9 mouse cellular contexts compared by ENCODE assay signal in genomic region chr3:55423640-55424397, GRCm38 (mm10). TPM values are rescaled to one million over a fixed set of nuclear protein-coding genes. Genes with fewer than 3 reads are reported as not detected.
DNase-seq lines count a peak whose midpoint lies in the region; ATAC-seq and TF ChIP-seq lines count a peak whose summit lies in the region.
"Had no signal": no experiment of that assay in that cellular context is flagged by ENCODE, and none has a peak within 500 bp of the region (broad histone marks: within the 10 kb centered on the region; RNA-seq: fewer than 3 reads in every experiment).

No protein-coding gene starts in this region.

- no peak overlapping the region for H3K9ac ChIP-seq in kidney, embryonic 15.5 days
- no peak overlapping the region for H3K9ac ChIP-seq in forebrain, embryonic 12.5 days

- ATAC-seq in kidney, embryonic 15.5 days (replicated peaks; ENCODE audit: low FRiP score) = no peak
- ATAC-seq in forebrain, embryonic 12.5 days (ENCODE audit: low FRiP score) = peak; percentile 92

- no peak for TF ChIP-seq POLR2A in thymus, adult 2 months (IDR thresholded peaks at IDR 0.05; ENCODE audit: control insufficient read depth, extremely low read depth, insufficient read depth, low read length, poor library complexity)

- TF ChIP-seq CTCF in left cerebral cortex, adult 2 months (IDR thresholded peaks at IDR 0.05) = no peak
- TF ChIP-seq CTCF in thymus, adult 2 months (IDR thresholded peaks at IDR 0.05; ENCODE audit: borderline replicate concordance, control insufficient read depth, extremely low read depth, insufficient read depth, low read length, poor library complexity) = no peak

- intact Hi-C loops in left cerebral cortex, adult 2 months (cut with DNase I) = no loop called here

- H3K36me3 ChIP-seq in kidney, embryonic 15.5 days = no peaks in the 10 kb centered on the region
- no peaks in the 10 kb centered on the region for H3K36me3 ChIP-seq in forebrain, embryonic 12.5 days (replicated peaks)
- no peaks in the 10 kb centered on the region for H3K36me3 ChIP-seq in thymus, adult 2 months (ENCODE audit: control insufficient read depth, insufficient read depth, low read length)

- peaks cover 18% of the 10 kb centered on the region for H3K4me1 ChIP-seq in kidney, embryonic 15.5 days
- peaks cover 48% of the 10 kb centered on the region for H3K4me1 ChIP-seq in forebrain, embryonic 12.5 days
- peaks cover 2% of the 10 kb centered on the region; the same call in 1 of the 2 replicates for H3K4me1 ChIP-seq in thymus, adult 2 months (replicated peaks; ENCODE audit: control insufficient read depth, insufficient read depth, low read length)

- no peaks in the 10 kb centered on the region for H3K27me3 ChIP-seq in kidney, embryonic 15.5 days
- no peaks in the 10 kb centered on the region for H3K27me3 ChIP-seq in forebrain, embryonic 12.5 days
- no peaks in the 10 kb centered on the region for H3K27me3 ChIP-seq in thymus, adult 2 months (ENCODE audit: control insufficient read depth, insufficient read depth, low read length)

- H3K4me2 ChIP-seq in kidney, embryonic 15.5 days = peak overlapping the region; percentile 33; the same call in 1 of the 2 replicates
- H3K4me2 ChIP-seq in forebrain, embryonic 12.5 days = peak overlapping the region; percentile 44

- 30% methylated on average over 11 of the region's 11 CpGs for WGBS in kidney, embryonic 15.5 days
- 16% methylated on average over 11 of the region's 11 CpGs for WGBS in forebrain, embryonic 12.5 days
- WGBS in thymus, adult 2 months = 64% methylated on average over 11 of the region's 11 CpGs

- no peak overlapping the region for H3K27ac ChIP-seq in kidney, embryonic 15.5 days
- H3K27ac ChIP-seq in forebrain, embryonic 12.5 days = peak overlapping the region; percentile 85
- peak overlapping the region; percentile 76 for H3K27ac ChIP-seq in left cerebral cortex, adult 2 months
- no peak overlapping the region for H3K27ac ChIP-seq in thymus, adult 2 months (ENCODE audit: control insufficient read depth, insufficient read depth, low read length)

- no peak for DNase-seq in kidney, postnatal 25 days
- peak; percentile 71 to 74 for DNase-seq in left cerebral cortex, adult 2 months (ENCODE audit: extremely low spot score in 1 of 2, low spot score in 2 of 2)
- peak; percentile 59 for DNase-seq in retina, postnatal 1 day
- no peak for DNase-seq in ovary, postnatal 14 days (ENCODE audit: low spot score)
- no peak for DNase-seq in adrenal gland, postnatal 10 days
- DNase-seq in thymus, adult 2 months = no peak

- H3K9me3 ChIP-seq in kidney, embryonic 15.5 days (replicated peaks) = no peaks in the 10 kb centered on the region
- no peaks in the 10 kb centered on the region for H3K9me3 ChIP-seq in forebrain, embryonic 12.5 days

- no peak overlapping the region for H3K4me3 ChIP-seq in kidney, embryonic 15.5 days (replicated peaks)
- H3K4me3 ChIP-seq in forebrain, embryonic 12.5 days (replicated peaks) = no peak overlapping the region; the same call in 1 of the 2 replicates
- no peak overlapping the region for H3K4me3 ChIP-seq in left cerebral cortex, adult 2 months
- no peak overlapping the region for H3K4me3 ChIP-seq in thymus, adult 2 months (ENCODE audit: control insufficient read depth, insufficient read depth, low read length)

RNA-seq across cellular contexts. Expression of gene Gm21954, which starts 48.2 kb away (rescaled TPM):
- polyA plus RNA-seq in kidney, embryonic 15.5 days (2015; fragmentation: Nextera tagmentation; extraction: Ambion mirVana) = not detected in 2 replicates
- not detected in 2 replicates for polyA plus RNA-seq in forebrain, embryonic 12.5 days (2016; fragmentation: Nextera tagmentation; extraction: Ambion mirVana)
- total RNA-seq in left cerebral cortex, adult 2 months (2021) = not detected
- not detected for total RNA-seq in adrenal gland, postnatal 10 days (2021)
- polyA plus RNA-seq in thymus, adult 2 months (2012; rRNA removed) = not detected in 2 replicates
- total RNA-seq: MEL had no signal

Comparison
In these comparisons a context has a peak if more than half of its experiments do, and no peak if none do; other contexts are left out.
1. H3K27ac ChIP-seq: peak in forebrain, embryonic 12.5 days (single experiment) and left cerebral cortex, adult 2 months (single experiment); none in kidney, embryonic 15.5 days (single experiment) and thymus, adult 2 months (single experiment).
2. DNase-seq: peak in left cerebral cortex, adult 2 months (2 of 2) and retina, postnatal 1 day (single experiment); none in kidney, postnatal 25 days (0 of 2), ovary, postnatal 14 days (single experiment), adrenal gland, postnatal 10 days (single experiment) and thymus, adult 2 months (single experiment).